Mouse (Mus musculus): Measurements from ENCODE around the gene Slc44a4. TPM values are rescaled to one million over a fixed set of nuclear protein-coding genes. Genes with fewer than 3 reads are reported as not detected.
"Not testable (repeated sequence)": the region's sequence is repeated elsewhere in the genome, so short reads cannot be mapped to it uniquely, and the experiment has no call there.

Gene Slc44a4
- total RNA-seq, 2 experiments from 2014 or later, result not detected

- no peak for ATAC-seq (replicated peaks; ENCODE audit: low FRiP score, poor library complexity, severe bottlenecking)
Measured at GRCm38 (mm10) chr17:34934830-34935229, 20.6 kb downstream of the Slc44a4 start.

DNA sequence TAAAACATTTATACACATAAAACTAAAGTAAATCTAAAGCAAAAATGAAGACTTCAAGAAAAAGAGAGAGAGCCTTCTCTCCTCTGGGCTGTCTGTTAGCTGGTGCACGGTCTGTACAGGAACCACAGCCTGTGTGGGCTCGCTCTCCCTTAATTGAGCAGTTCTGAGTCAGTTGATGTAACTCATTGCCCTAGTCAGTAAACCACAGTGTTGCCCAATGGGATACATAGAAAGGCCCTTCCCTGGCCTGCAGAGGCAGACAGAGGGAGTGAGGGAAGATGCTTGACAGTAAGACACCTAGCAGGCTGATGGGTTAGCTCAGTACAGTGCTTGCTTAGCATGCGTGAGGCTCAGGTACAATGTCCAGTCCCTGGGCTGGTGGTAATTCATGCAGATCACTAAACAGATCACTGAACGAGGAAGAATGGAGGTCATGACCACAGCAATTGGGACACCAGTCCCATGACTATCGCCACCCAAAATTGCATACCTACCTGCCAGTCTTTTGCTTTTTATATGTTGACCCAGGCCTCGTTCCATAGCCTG, 23.8 kb downstream of the Slc44a4 start:
- ATAC-seq (replicated peaks; ENCODE audit: low FRiP score, poor library complexity, severe bottlenecking), result no peak

- no peak for ATAC-seq (replicated peaks; ENCODE audit: low FRiP score, poor library complexity, severe bottlenecking)
Measured at GRCm38 (mm10) chr17:34941344-34942041, 27.2 kb downstream of the Slc44a4 start.

- ATAC-seq (replicated peaks; ENCODE audit: low FRiP score, poor library complexity, severe bottlenecking), result no peak
Measured at GRCm38 (mm10) chr17:34943128-34943815, 29.0 kb downstream of the Slc44a4 start.

DNA sequence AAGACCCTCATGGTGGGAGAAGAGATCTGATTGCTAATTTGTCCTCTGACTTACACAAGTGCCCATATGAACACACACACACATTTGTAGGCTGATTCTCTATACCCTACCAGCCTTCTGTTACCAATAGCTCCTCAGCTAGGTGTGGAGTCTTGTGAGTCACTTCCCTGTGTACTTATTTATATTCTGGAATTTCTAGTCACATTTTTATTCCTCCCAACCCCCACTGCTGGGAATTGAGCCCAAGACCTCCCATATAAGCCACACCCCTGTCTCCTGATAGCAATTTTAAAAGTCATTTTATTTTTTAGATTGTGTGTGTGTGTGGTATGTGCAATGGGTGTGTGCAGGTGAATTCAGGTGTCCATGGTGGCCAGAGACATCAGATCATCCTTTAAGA, 30.1 kb downstream of the Slc44a4 start:
- no peak for ATAC-seq (replicated peaks; ENCODE audit: low FRiP score, poor library complexity, severe bottlenecking)

GRCm38 (mm10) chr17:34946486-34947140, 32.3 kb downstream of the Slc44a4 start:
- ATAC-seq (replicated peaks; ENCODE audit: low FRiP score, poor library complexity, severe bottlenecking), result no peak

DNA sequence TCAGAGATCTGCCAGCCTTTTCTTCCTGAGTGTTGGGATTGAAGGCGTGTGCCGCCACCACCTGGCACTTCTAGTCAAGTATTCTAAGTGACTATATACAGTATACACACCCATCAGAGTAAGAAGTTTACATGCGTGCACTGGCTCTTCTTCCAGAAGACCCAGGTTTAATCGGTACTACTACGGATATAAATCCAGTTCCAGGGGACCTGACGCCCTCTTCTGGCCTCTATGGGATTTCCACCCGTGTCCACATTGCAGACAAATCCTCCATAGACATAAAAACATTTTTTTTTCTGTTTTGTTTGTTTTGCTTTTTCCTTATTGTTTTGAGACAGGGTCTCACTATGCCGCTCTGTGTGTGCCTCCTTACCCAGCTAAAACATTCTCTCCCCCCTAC, 33.3 kb downstream of the Slc44a4 start:
- no peak for ATAC-seq (replicated peaks; ENCODE audit: low FRiP score, poor library complexity, severe bottlenecking)

DNA sequence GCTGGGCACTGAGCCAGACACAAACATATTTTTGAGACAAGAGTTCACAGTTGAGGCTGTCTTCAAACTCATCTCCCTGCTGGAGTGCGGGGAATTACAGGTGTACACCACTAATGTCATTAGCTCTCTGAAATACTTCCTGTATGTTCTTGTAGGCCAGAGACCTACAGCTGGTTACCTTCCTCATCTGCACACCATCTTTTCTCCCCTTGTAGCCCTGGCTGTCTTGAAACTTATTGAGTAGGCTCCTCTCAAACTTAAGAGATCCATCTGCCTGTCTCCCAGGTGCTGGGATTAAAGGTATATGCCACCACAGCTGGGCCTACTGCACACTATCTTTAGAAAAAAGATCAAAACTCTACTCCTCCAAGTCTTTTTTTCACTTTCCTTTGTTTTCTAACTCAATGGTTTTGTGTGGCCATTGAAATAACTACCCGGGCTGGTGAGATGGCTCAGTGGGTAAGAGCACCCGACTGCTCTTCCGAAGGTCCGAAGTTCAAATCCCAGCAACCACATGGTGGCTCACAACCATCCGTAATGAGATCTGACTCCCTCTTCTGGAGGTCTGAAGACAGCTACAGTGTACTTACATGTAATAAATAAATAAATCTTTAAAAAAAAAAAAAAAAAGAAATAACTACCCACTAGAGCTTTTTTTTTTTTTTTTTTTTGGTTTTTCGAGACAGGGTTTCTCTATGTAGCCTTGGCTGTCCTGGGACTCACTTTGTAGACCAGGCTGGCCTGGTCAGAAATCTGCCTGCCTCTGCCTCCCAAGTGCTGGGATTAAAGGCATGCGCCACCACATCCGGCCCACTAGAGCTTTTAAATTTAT, 34.7 kb downstream of the Slc44a4 start:
- not testable (repeated sequence) for ATAC-seq (replicated peaks; ENCODE audit: low FRiP score, poor library complexity, severe bottlenecking)

- ATAC-seq (replicated peaks; ENCODE audit: low FRiP score, poor library complexity, severe bottlenecking), result no peak
Measured at GRCm38 (mm10) chr17:34949553-34949969, 35.3 kb downstream of the Slc44a4 start.

GRCm38 (mm10) chr17:34950514-34951455, 36.5 kb downstream of the Slc44a4 start:
- no peak for ATAC-seq (replicated peaks; ENCODE audit: low FRiP score, poor library complexity, severe bottlenecking)

- peak; percentile 28 for ATAC-seq (replicated peaks; ENCODE audit: low FRiP score, poor library complexity, severe bottlenecking)
Measured at GRCm38 (mm10) chr17:34951636-34952377, 37.5 kb downstream of the Slc44a4 start.

DNA sequence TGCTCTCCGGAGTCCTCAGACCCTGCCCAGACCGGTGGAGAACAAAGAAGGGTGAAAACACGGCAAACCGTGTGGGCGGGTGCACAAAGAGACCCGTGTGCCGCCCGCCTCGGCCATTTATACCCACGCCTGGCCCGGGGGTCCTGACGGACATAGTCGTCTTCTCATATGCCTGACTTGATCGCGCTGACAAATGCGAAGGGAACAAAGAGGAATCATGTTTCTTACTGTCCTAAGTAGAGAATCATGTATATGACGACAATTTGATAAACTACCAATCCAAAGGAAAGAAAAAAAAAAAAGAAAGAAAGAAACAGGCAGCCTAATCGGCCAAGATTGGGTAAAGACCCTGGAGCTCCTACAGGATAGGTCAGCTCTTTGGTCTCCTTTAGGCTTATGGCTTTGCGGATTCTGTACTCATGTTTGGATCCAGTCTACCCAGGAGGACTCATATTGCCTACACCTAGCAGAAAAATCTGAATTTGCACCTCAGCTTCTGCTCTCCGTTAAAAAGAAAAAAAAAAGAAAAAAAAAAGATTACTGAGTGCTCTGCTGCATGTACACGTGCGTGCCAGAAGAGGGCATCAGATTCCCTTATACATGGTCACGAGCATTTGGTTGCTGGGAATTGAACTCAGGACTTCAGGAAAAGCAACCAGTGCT, 38.2 kb downstream of the Slc44a4 start:
- ATAC-seq (replicated peaks; ENCODE audit: low FRiP score, poor library complexity, severe bottlenecking), result peak; percentile 86

GRCm38 (mm10) chr17:34953258-34953657, 39.0 kb downstream of the Slc44a4 start:
- ATAC-seq (replicated peaks; ENCODE audit: low FRiP score, poor library complexity, severe bottlenecking), result no peak

- ATAC-seq (replicated peaks; ENCODE audit: low FRiP score, poor library complexity, severe bottlenecking), result no peak
Measured at GRCm38 (mm10) chr17:34953904-34954303, 39.6 kb downstream of the Slc44a4 start.

DNA sequence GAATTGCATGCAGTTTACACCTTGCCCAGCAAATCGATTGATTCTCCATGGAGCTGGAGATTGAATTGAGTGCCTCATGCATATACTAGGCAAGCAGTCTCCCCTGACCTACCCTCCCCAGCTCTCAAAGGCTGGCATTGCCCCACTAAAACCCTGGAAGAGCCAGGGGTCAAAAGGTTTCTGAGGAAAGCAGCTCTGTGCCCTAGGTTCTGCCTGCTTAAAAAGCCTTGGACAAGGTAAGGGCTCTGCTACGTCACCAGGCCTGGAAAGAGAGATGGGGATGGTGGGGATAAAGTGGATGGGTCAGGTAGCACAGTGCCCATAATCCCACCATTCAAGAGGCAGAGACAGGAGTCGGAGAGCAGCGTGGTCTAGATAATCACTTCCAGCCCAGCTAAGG, 40.6 kb downstream of the Slc44a4 start:
- ATAC-seq (replicated peaks; ENCODE audit: low FRiP score, poor library complexity, severe bottlenecking), result no peak

- ATAC-seq (replicated peaks; ENCODE audit: low FRiP score, poor library complexity, severe bottlenecking), result no peak
Measured at GRCm38 (mm10) chr17:34955884-34956283, 41.6 kb downstream of the Slc44a4 start.

DNA sequence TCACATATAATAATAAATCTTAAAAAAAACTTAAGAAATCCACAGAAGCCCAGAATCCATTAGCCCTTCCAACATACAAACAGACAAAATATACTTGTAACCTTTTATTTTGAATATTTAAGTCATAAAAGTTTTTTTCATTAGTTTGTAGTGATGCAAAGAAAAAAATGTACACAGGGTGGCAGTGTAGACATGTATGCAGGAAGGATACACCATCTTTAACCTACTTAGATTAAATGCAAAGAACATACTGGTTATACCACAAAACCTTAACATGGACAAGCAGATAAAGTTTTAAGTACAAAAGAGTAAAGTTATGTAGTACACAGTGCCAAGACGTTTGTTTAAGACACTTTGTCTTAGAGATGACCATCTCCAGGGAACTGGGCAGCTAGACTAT, 42.1 kb downstream of the Slc44a4 start:
- ATAC-seq (replicated peaks; ENCODE audit: low FRiP score, poor library complexity, severe bottlenecking), result no peak

GRCm38 (mm10) chr17:34957291-34957690, 43.0 kb downstream of the Slc44a4 start:
- ATAC-seq (replicated peaks; ENCODE audit: low FRiP score, poor library complexity, severe bottlenecking), result not testable (repeated sequence)
